Mouse (Mus musculus) erythroid progenitor cell, adult 5-6 weeks (primary cell): Measurements from ENCODE around the gene Gm3005. TPM values are rescaled to one million over a fixed set of nuclear protein-coding genes. Genes with fewer than 3 reads are reported as not detected.
"Not testable (repeated sequence)": the region's sequence is repeated elsewhere in the genome, so short reads cannot be mapped to it uniquely, and the experiment has no call there.

Experiments
- ATAC-seq: replicated peaks from 2 replicates; pipeline ENCODE4 v1.8.0; 2016; ENCODE audit warnings: moderate number of reproducible peaks, mild to moderate bottlenecking, moderate TSS enrichment, inconsistent platforms; ENCODE audit not compliant: poor library complexity, low FRiP score, severe bottlenecking
- total RNA-seq, 2 experiments: library from RNA; stranded (forward) in 1 of 2; stranded (reverse) in 1 of 2; fragments of 150-400 nt in 1 of 2; fragments of 186-747, 209-891 nt in 1 of 2; gene quantifications; 2 replicates each; pipeline versions ENCODE4 v1.2.3 to v1.2.4; 2015 to 2017; ENCODE audit warnings: low replicate concordance in 2 of 2

Gm3005 gene
- total RNA-seq (2015; ENCODE audit: low replicate concordance) (not detected in 2 replicates), total RNA-seq (2017; ENCODE audit: low replicate concordance) (not detected in 2 replicates)

DNA sequence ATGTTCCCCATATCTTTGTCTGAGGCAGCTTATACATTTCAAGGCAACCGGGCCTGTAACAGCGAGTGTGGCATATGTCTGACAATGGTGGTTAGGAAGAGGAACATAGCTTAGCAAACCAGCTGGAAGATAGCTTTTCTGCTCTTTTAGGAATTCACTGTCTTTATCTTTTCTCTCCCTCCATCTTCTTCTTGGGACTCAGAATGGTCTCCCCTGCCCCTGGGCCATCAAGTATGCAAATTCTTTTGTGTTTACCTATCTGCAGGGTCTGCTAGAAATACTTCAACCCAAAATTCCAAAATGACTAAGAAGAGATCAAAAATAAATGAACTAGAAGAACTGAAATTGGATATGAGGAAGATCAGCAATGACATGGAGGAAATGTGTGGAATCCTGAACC lies at the start of gene Gm3005:
Gm3005 (plus strand) TSS at position 301 of the 400 bp plus-strand sequence.
- not testable (repeated sequence) for ATAC-seq

DNA sequence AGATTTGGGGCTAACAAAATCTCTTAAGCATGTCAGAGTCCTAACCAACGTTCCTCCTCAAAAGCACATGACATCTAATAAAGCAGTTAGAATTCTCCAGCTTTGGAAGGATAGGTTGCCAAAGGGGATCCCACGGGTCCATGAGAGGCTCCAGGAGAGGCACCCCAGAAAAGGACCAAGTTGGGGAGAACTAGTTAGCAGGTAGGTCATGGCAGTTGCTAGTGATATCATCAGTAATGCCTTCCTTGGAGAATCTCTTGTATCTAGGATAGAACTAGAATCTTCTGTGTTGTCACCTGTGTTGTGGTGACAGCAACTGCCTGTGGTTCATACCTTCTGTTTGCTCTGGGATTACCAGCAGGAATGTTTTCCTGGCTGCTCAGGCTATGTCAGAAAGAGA lies 33.1 kb upstream of the Gm3005 start, which contains the start of gene Gm10413:
Gm10413 (plus strand) TSS at position 301 of the 400 bp plus-strand sequence.
- ATAC-seq = not testable (repeated sequence)

- ATAC-seq = not testable (repeated sequence)
Measured at GRCm38 (mm10) chr14:3412314-3412713, 15.6 kb upstream of the Gm3005 start, which contains the start of gene Gm10409. TSS of gene Gm10409 (plus strand) at chr14:3412614.

GRCm38 (mm10) chr14:3449079-3449478 lies 21.2 kb downstream of the Gm3005 start, which contains the start of gene Gm10408:
TSS of gene Gm10408 (plus strand) at chr14:3449379.
- ATAC-seq = not testable (repeated sequence)

- ATAC-seq = not testable (repeated sequence)
Measured at GRCm38 (mm10) chr14:3634212-3634611, 206.3 kb downstream of the Gm3005 start, which contains the start of gene Gm3012. TSS of gene Gm3012 (plus strand) at chr14:3634512.

Other genes starting within 250 kb of the Gm3005 start
- gene Gm5795, start 239.8 kb upstream of the Gm3005 start, total RNA-seq (2015; ENCODE audit: low replicate concordance) = not detected in 2 replicates
- gene Gm5795, start 239.8 kb upstream of the Gm3005 start, total RNA-seq (2017; ENCODE audit: low replicate concordance) = not detected in 2 replicates
- not detected in 2 replicates for gene D830030K20Rik, start 219.6 kb upstream of the Gm3005 start, total RNA-seq (2015; ENCODE audit: low replicate concordance)
- not detected in 2 replicates for gene D830030K20Rik, start 219.6 kb upstream of the Gm3005 start, total RNA-seq (2017; ENCODE audit: low replicate concordance)
- gene Gm2956, start 95.5 kb upstream of the Gm3005 start, total RNA-seq (2015; ENCODE audit: low replicate concordance) = not detected in 2 replicates
- gene Gm2956, start 95.5 kb upstream of the Gm3005 start, total RNA-seq (2017; ENCODE audit: low replicate concordance) = not detected in 2 replicates
- gene Gm10413, start 33.0 kb upstream of the Gm3005 start, total RNA-seq (2015; ENCODE audit: low replicate concordance) = not detected in 2 replicates
- not detected in 2 replicates for gene Gm10413, start 33.0 kb upstream of the Gm3005 start, total RNA-seq (2017; ENCODE audit: low replicate concordance)
- 0.84 TPM in 1 of 2 replicates, not detected in the other for gene Gm10409, start 15.5 kb upstream of the Gm3005 start, total RNA-seq (2015; ENCODE audit: low replicate concordance)
- not detected in 2 replicates for gene Gm10409, start 15.5 kb upstream of the Gm3005 start, total RNA-seq (2017; ENCODE audit: low replicate concordance)
- gene Gm10408, start 21.3 kb downstream of the Gm3005 start, total RNA-seq (2015; ENCODE audit: low replicate concordance) = not detected in 2 replicates
- gene Gm10408, start 21.3 kb downstream of the Gm3005 start, total RNA-seq (2017; ENCODE audit: low replicate concordance) = not detected in 2 replicates
- not detected in 2 replicates for gene Gm3012, start 206.4 kb downstream of the Gm3005 start, total RNA-seq (2015; ENCODE audit: low replicate concordance)
- gene Gm3012, start 206.4 kb downstream of the Gm3005 start, total RNA-seq (2017; ENCODE audit: low replicate concordance) = not detected in 2 replicates
- gene Gm3020, start 223.9 kb downstream of the Gm3005 start, total RNA-seq (2015; ENCODE audit: low replicate concordance) = 0.84 TPM in 1 of 2 replicates, not detected in the other
- not detected in 2 replicates for gene Gm3020, start 223.9 kb downstream of the Gm3005 start, total RNA-seq (2017; ENCODE audit: low replicate concordance)